Mouse (Mus musculus) midbrain, embryonic 16.5 days (tissue): Measurements from ENCODE around the gene Arid1b. TPM values are rescaled to one million over a fixed set of nuclear protein-coding genes. Genes with fewer than 3 reads are reported as not detected.

Experiments used
- ATAC-seq: fragments of 200-750 bp; cut with Nextera tagmentation; 2 replicates; pipeline ENCODE4 v1.8.0; 2017; ENCODE audit warnings: moderate TSS enrichment
- H3K27ac ChIP-seq: fragments of 300-500 bp; sonication (generic); 2 replicates; pipeline ENCODE4 v1.5.1; 2014; ENCODE audit warnings: mild to moderate bottlenecking, low read length, mixed read lengths
- H3K27me3 ChIP-seq: fragments of 300-500 bp; sonication (generic); 2 replicates; pipeline ENCODE4 v1.6.1; 2014; ENCODE audit warnings: low read depth, low read length, mixed read lengths; ENCODE audit not compliant: control insufficient read depth, insufficient read depth
- H3K36me3 ChIP-seq: fragments of 300-500 bp; sonication (generic); 2 replicates; pipeline ENCODE4 v1.6.1; 2014; ENCODE audit warnings: mild to moderate bottlenecking, low read length, moderate library complexity, mixed read lengths; ENCODE audit not compliant: control insufficient read depth, insufficient read depth
- H3K4me1 ChIP-seq: fragments of 300-500 bp; sonication (generic); 2 replicates; pipeline ENCODE4 v1.6.1; 2014; ENCODE audit warnings: mild to moderate bottlenecking, low read length, mixed read lengths; ENCODE audit not compliant: control insufficient read depth, insufficient read depth
- H3K4me2 ChIP-seq: fragments of 300-500 bp; sonication (generic); 2 replicates; pipeline ENCODE4 v1.6.1; 2014; ENCODE audit warnings: mild to moderate bottlenecking, low read length, mixed read lengths
- H3K4me3 ChIP-seq: fragments of 300-500 bp; sonication (generic); 2 replicates; pipeline ENCODE4 v1.5.1; 2014; ENCODE audit warnings: low read depth, mild to moderate bottlenecking, low read length, moderate library complexity, mixed read lengths
- H3K9ac ChIP-seq: fragments of 300-500 bp; sonication (generic); 2 replicates; pipeline ENCODE4 v1.6.1; 2014; ENCODE audit warnings: low read depth, low read length, mixed read lengths
- H3K9me3 ChIP-seq: fragments of 300-500 bp; sonication (generic); replicated peaks from 2 replicates; pipeline ENCODE4 v1.6.1; 2014; ENCODE audit warnings: mild to moderate bottlenecking, low read length, mixed read lengths; ENCODE audit not compliant: control insufficient read depth, poor library complexity, severe bottlenecking
- WGBS: fragments of 180-500 bp; shearing (Covaris S2); extraction: QIAGEN DNeasy Blood & Tissue Kit; methylation state at CpG from one replicate; pipeline ENCODE4 v1.1.7; 2014; 5-methylcytosine and 5-hydroxymethylcytosine counted together
- polyA plus RNA-seq: library from polyadenylated mRNA; unstranded; fragments of >200 nt; fragmentation: Nextera tagmentation; extraction: Ambion mirVana; gene quantifications from 2 replicates; pipeline ENCODE4 v1.2.1, GENCODE M21; 2015

Arid1b gene
- polyA plus RNA-seq, 1 experiment from 2014 or later: 13.1 TPM

DNA sequence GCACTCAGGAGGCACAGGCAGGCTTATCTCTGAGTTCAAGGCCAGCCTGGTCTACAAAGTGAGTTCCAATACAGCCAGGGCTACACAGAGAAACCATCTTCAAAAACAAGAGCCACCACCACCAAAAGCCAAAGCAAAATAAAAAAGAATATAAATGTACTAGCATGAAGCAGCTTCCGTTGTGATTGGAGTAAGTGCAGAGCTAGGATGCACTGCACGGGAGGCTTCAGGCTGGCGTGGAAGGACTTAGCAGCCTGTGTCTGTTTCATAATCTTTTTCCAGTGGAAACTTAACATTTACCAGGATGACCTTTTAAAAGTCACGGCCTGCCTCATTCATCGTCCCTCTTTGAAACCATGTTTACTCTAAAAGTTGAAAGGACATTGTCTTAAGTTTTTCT, 67.5 kb downstream of the Arid1b start:
- Histone ChIP-seq H3K27me3 (no peaks in the 10 kb centered on the region), H3K27ac (no peak overlapping the region), H3K9me3 (no peaks in the 10 kb centered on the region), H3K4me1 (peaks cover 46% of the 10 kb centered on the region), H3K9ac (no peak overlapping the region), H3K4me3 (no peak overlapping the region), H3K36me3 (no peaks in the 10 kb centered on the region), H3K4me2 (no peak overlapping the region)
- no peak for ATAC-seq
- 77% methylated on average over 5 of the region's 5 CpGs for WGBS

DNA sequence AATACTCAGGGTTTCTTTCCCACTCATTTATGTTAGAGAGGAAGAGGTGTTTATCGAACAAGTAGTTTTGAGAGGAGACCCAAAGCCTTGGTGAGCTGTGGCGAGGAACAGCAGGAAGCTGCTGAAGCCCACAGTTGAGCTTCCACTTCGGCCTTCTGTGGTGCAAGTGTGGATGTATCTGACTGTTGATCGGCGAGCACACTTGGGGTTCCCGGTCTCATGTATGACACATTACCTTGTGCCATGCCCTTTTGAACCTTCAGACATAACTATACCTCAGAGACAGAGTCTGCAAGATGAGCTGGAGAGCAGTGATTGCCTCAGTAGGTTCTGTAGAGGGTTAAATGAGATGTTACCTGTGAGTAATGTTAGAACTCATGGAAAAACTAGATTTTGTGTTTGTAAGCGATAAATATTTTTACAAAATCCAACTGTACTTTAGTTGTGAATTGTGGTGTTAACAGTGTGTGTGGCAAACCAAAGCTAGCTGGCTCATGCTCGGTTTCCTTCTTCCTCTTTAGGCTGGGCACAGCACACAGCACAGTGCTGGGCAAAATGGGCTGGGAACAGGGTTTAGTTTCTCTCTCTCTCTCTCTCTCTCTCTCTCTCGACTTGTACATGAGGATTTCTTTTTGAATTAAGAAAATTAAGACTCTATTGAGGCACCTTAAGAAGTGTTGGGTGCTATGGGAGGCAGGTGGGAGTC, 69.5 kb downstream of the Arid1b start:
- Histone ChIP-seq H3K27ac (no peak overlapping the region), H3K4me1 (peaks cover 33% of the 10 kb centered on the region), H3K27me3 (no peaks in the 10 kb centered on the region), H3K9ac (no peak overlapping the region), H3K9me3 (no peaks in the 10 kb centered on the region), H3K4me3 (no peak overlapping the region), H3K4me2 (no peak overlapping the region), H3K36me3 (no peaks in the 10 kb centered on the region)
- ATAC-seq: no peak
- WGBS: 91% methylated on average over 9 of the region's 9 CpGs

DNA sequence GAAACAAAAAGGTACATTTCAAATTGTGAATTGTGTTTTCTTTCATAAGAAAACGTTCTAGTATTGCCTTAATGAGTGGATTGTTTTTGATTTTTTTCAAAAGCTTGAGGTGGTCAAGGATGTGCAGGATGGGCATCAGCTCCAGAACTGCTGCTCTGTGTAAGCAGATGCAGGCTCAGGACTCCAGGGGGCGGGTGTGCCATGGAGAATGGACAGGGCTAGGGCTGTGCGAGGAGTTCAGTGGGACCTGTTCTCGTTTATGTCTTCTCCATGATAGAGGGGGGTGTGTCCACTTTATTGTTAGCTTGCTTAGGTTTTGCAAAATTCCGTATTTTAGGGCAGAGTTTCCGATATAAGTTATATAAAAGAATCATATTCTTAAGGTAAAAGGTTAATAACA, 70.6 kb downstream of the Arid1b start:
- peaks cover 28% of the 10 kb centered on the region for H3K4me1 ChIP-seq
- no peak for ATAC-seq
- WGBS: 83% methylated on average over 6 of the region's 6 CpGs
- no peak overlapping the region for H3K27ac ChIP-seq
- H3K36me3 ChIP-seq: no peaks in the 10 kb centered on the region
- no peak overlapping the region for H3K4me2 ChIP-seq
- no peaks in the 10 kb centered on the region for H3K9me3 ChIP-seq
- no peaks in the 10 kb centered on the region for H3K27me3 ChIP-seq
- no peak overlapping the region for H3K9ac ChIP-seq
- no peak overlapping the region for H3K4me3 ChIP-seq

DNA sequence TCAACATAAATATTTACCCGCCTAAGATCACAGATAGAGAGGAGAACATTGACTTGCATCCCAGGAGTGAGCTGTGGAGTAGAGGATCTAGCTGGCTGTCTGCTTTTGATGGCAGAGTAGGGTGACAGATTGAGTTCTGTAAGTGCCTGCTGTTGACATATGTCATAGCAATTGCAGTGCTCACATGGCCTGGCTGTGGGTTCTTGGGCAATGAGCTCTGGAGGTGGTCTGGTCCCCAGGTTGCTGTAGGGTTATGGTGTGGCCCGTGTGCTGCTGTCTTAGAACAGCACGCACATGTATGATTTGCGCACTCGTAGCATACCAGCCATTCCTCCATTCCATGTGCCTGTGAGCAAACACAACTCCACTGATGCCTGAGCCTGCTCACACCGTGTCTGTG, 71.1 kb downstream of the Arid1b start:
- Histone ChIP-seq H3K9me3 (no peaks in the 10 kb centered on the region), H3K27ac (no peak overlapping the region), H3K9ac (no peak overlapping the region), H3K36me3 (no peaks in the 10 kb centered on the region), H3K4me1 (peaks cover 32% of the 10 kb centered on the region), H3K4me2 (no peak overlapping the region), H3K4me3 (no peak overlapping the region), H3K27me3 (no peaks in the 10 kb centered on the region)
- ATAC-seq: no peak
- 84% methylated on average over 6 of the region's 6 CpGs for WGBS

DNA sequence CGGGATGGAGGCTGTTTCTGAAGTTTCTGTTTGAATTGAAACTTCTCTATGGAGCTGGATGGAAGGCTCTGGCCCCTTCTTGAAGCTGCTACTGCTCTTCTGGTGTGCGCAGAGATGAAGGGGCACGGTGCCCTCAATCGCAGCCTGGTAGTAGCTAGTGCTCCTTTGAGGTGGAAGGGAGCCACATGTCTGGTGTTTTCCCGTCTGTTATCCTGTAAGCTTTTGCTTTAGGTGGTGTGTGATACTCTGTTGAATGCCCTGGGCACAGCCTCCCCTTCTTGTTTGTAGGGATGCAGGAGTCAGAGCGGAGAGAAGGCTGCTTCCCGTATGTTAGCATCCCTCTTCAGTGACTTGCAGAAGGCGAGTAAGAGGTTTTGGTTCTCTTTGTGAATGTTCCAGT, 72.7 kb downstream of the Arid1b start:
- no peak overlapping the region for H3K4me2 ChIP-seq
- no peak overlapping the region for H3K4me3 ChIP-seq
- peaks cover 28% of the 10 kb centered on the region for H3K4me1 ChIP-seq
- no peaks in the 10 kb centered on the region for H3K27me3 ChIP-seq
- no peaks in the 10 kb centered on the region for H3K36me3 ChIP-seq
- WGBS: 74% methylated on average over 8 of the region's 8 CpGs
- no peak for ATAC-seq
- no peaks in the 10 kb centered on the region for H3K9me3 ChIP-seq
- no peak overlapping the region for H3K27ac ChIP-seq
- no peak overlapping the region for H3K9ac ChIP-seq

DNA sequence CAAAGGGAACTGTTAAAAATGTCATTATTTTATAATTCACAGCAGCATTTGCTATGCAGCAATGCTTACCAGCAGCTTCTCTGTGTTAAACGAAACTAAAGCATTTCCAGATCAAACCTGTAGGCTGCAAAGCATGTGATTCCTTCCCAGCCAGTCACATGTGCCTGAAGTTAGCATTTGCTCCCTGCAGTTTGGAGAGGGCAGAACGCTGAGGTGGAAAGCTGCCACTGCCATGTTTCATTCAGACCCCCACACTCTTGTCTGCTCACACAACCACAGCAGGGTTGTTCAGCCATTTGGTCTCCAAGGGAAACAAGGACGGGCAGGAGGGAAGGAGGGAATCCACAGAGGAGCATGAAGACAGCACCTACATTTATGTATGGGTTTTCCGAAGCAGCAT, 73.1 kb downstream of the Arid1b start:
- no peaks in the 10 kb centered on the region for H3K9me3 ChIP-seq
- no peak overlapping the region for H3K4me3 ChIP-seq
- no peak overlapping the region for H3K27ac ChIP-seq
- H3K9ac ChIP-seq: no peak overlapping the region
- peaks cover 26% of the 10 kb centered on the region for H3K4me1 ChIP-seq
- H3K36me3 ChIP-seq: no peaks in the 10 kb centered on the region
- no peaks in the 10 kb centered on the region for H3K27me3 ChIP-seq
- ATAC-seq: no peak
- no peak overlapping the region for H3K4me2 ChIP-seq
- 40% methylated on average over 4 of the region's 4 CpGs for WGBS

DNA sequence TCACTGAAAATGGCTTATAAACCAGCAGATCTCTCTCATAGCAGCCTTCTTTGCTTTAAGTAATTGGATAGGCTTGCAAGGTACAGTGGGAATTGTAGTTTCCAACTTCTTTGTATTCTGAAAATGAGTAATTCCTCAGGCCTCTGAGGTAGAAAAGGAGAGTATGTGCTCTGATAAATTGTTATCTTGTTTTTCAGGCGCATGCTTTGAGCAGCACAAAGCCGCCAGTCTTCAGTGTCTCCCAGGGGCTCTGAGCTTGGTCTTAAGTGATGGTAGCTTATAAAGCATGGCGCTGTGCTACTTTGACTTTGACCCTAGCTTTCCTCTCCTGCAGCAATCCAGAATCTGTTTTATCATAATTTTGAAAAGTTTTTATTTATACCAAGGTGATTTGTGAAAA, 76.3 kb downstream of the Arid1b start:
- no peaks in the 10 kb centered on the region for H3K9me3 ChIP-seq
- no peak overlapping the region for H3K27ac ChIP-seq
- H3K4me3 ChIP-seq: no peak overlapping the region
- no peak overlapping the region for H3K4me2 ChIP-seq
- no peak for ATAC-seq
- H3K4me1 ChIP-seq: peaks cover 23% of the 10 kb centered on the region
- H3K27me3 ChIP-seq: no peaks in the 10 kb centered on the region
- H3K9ac ChIP-seq: no peak overlapping the region
- H3K36me3 ChIP-seq: no peaks in the 10 kb centered on the region
- 74% methylated on average over 3 of the region's 3 CpGs for WGBS

DNA sequence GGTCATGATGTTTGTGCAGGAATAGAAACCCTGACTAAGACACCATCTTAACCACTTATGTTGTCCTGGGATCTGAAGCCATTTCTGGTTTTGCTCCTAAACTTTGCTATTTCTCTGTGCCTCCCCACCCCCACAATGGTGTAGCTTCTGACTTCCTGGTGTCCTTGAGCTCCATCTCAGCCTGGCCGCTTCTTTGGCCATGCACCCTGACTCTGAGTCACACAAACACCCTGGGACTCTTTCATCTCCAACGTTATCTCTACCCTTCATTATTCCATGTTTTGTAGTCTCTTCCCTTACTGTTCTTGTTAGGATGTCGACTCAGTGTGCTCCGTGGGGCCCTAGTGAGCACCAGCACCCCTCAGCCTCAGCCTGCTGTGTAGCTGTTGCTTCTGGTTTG, 78.4 kb downstream of the Arid1b start:
- Histone ChIP-seq H3K4me2 (no peak overlapping the region), H3K36me3 (no peaks in the 10 kb centered on the region)
- WGBS: 76% methylated on average over 4 of the region's 4 CpGs

DNA sequence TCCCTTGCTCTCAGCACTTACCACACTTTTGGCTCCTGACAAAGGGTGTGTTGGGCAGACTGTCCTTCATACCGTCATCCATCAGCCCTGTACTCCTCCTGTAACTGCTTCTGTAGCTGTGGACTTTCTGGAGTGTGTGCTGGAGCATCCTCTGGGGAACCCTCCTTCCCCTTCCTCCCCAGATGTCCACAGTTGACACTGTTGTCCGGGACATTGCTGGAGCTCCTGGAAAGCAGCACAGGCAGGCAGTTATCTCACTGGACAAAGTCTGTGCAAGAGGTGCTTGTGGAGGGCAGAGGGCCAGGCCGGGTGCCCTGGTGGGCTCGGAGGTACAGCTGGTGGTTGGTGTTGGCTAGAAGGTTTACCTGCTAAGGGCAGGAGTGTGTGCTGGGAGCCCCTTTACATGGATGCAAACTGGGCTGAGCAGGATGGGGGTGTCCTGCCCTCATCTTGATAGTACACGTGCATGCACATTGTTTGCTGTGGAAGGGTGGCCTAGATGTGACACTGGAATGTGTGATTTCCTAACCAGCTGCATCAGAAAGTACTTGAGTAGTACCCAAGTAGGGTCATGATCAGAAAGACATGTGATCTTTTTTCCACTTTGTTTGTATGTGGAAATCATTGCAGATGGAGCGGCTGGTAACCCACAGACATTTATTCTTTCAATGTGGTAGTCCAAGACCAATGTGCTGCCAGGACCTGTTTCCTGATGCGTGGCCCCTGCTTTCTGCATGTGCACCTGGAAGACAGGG, 80.8 kb downstream of the Arid1b start:
- Histone ChIP-seq H3K4me3 (no peak overlapping the region), H3K27me3 (no peaks in the 10 kb centered on the region), H3K27ac (no peak overlapping the region), H3K9me3 (no peaks in the 10 kb centered on the region), H3K4me2 (no peak overlapping the region), H3K36me3 (no peaks in the 10 kb centered on the region), H3K4me1 (peaks cover 19% of the 10 kb centered on the region), H3K9ac (no peak overlapping the region)
- WGBS: 88% methylated on average over 7 of the region's 7 CpGs
- ATAC-seq: no peak

More for the DNA sequence above, 78.4 kb downstream of the Arid1b start:
- ATAC-seq: no peak
- Histone ChIP-seq H3K27ac (no peak overlapping the region), H3K27me3 (no peaks in the 10 kb centered on the region), H3K9me3 (no peaks in the 10 kb centered on the region), H3K9ac (no peak overlapping the region), H3K4me3 (no peak overlapping the region), H3K4me1 (peaks cover 17% of the 10 kb centered on the region)
